Mouse (Mus musculus) thymus, adult 2 months (tissue): ENCODE results near the gene Ackr1.

ENCODE experiments used
- CTCF ChIP-seq: fragments of 200-500 bp; IDR thresholded peaks from 2 replicates; pipeline ENCODE4 v1.5.1; 2012; ENCODE audit warnings: mild to moderate bottlenecking, control low read depth, low read length, moderate library complexity, borderline replicate concordance; ENCODE audit not compliant: control insufficient read depth, poor library complexity, insufficient read depth; ENCODE audit errors: extremely low read depth
- POLR2A ChIP-seq: fragments of 200-500 bp; IDR thresholded peaks from 2 replicates; pipeline ENCODE4 v1.6.1; 2012; ENCODE audit warnings: mild to moderate bottlenecking, low read length, control low read depth, moderate library complexity; ENCODE audit not compliant: control insufficient read depth, poor library complexity, insufficient read depth; ENCODE audit errors: extremely low read depth

GRCm38 (mm10) chr1:173321593-173322248 lies 11.8 kb downstream of the Ackr1 start:
- no peak for TF ChIP-seq POLR2A
- no peak for TF ChIP-seq CTCF
